Mouse (Mus musculus) liver, postnatal 0 days (tissue): ENCODE results near the gene Kcnq2. TPM values are rescaled to one million over a fixed set of nuclear protein-coding genes. Genes with fewer than 3 reads are reported as not detected.

ENCODE experiments used
- ATAC-seq: fragments of 200-750 bp; cut with Nextera tagmentation; 2 replicates; pipeline ENCODE4 v1.8.0; 2017; ENCODE audit warnings: mild to moderate bottlenecking, moderate library complexity
- DNase-seq: peaks from one replicate; pipeline ENCODE4 v3.0.0-alpha.2; 2016
- H3K27ac ChIP-seq: fragments of 300-500 bp; sonication (generic); 2 replicates; pipeline ENCODE4 v1.5.1; 2014; ENCODE audit warnings: antibody characterized with exemption, moderate library complexity, mild to moderate bottlenecking, low read depth
- H3K27me3 ChIP-seq: fragments of 300-500 bp; sonication (generic); 2 replicates; pipeline ENCODE4 v1.6.1; 2014; ENCODE audit warnings: low read length, control low read depth, mixed read lengths; ENCODE audit not compliant: insufficient read depth
- H3K36me3 ChIP-seq: fragments of 300-500 bp; sonication (generic); replicated peaks from 2 replicates; pipeline ENCODE4 v1.6.1; 2014; ENCODE audit warnings: mild to moderate bottlenecking, control low read depth, low read length, moderate library complexity, mixed read lengths; ENCODE audit not compliant: insufficient read depth
- H3K4me1 ChIP-seq: fragments of 300-500 bp; sonication (generic); 2 replicates; pipeline ENCODE4 v1.6.1; 2014; ENCODE audit warnings: antibody characterized with exemption, mild to moderate bottlenecking, control low read depth; ENCODE audit not compliant: insufficient read depth
- H3K4me2 ChIP-seq: fragments of 300-500 bp; sonication (generic); 2 replicates; pipeline ENCODE4 v1.6.1; 2014; ENCODE audit warnings: low read depth, mild to moderate bottlenecking, low read length, moderate library complexity, mixed read lengths
- H3K4me3 ChIP-seq: fragments of 300-500 bp; sonication (generic); 2 replicates; pipeline ENCODE4 v1.5.1; 2014; ENCODE audit warnings: low read depth, low read length
- H3K9ac ChIP-seq: fragments of 300-500 bp; sonication (generic); replicated peaks from 2 replicates; pipeline ENCODE4 v1.6.1; 2014; ENCODE audit warnings: mild to moderate bottlenecking, moderate library complexity
- H3K9me3 ChIP-seq: fragments of 300-500 bp; sonication (generic); 2 replicates; pipeline ENCODE4 v1.6.1; 2016; ENCODE audit warnings: mild to moderate bottlenecking, control low read depth, low read length, mixed read lengths
- CTCF ChIP-seq: sonication (generic); IDR thresholded peaks from 2 replicates; pipeline ENCODE4 v1.5.1; 2016; ENCODE audit warnings: antibody characterized with exemption, low read depth
- EP300 ChIP-seq: IDR thresholded peaks from 2 replicates; pipeline ENCODE4 v1.6.1; 2016; ENCODE audit warnings: antibody characterized with exemption, low read depth, mild to moderate bottlenecking
- WGBS: fragments of 180-500 bp; shearing (Covaris S2); extraction: QIAGEN DNeasy Blood & Tissue Kit; methylation state at CpG from one replicate; pipeline ENCODE4 v1.1.7; 2014; ENCODE audit not compliant: insufficient replicate concordance; 5-methylcytosine and 5-hydroxymethylcytosine counted together
- polyA plus RNA-seq: library from polyadenylated mRNA; unstranded; fragments of >200 nt; fragmentation: Nextera tagmentation; extraction: Ambion mirVana; gene quantifications from 2 replicates; pipeline ENCODE4 v1.2.1, GENCODE M21; 2015

Kcnq2 gene
- polyA plus RNA-seq, 1 experiment from 2014 or later, result not detected

GRCm38 (mm10) chr2:181048252-181048945 lies 86.7 kb downstream of the Kcnq2 start:
- WGBS, result 66% methylated on average over 7 of the region's 7 CpGs
- H3K27me3 ChIP-seq, result no peaks in the 10 kb centered on the region

GRCm38 (mm10) chr2:181044001-181044400 lies 91.1 kb downstream of the Kcnq2 start:
- ATAC-seq, result no peak
- H3K4me1 ChIP-seq, result peaks cover 11% of the 10 kb centered on the region
- H3K9ac ChIP-seq, result no peak overlapping the region
- 26% methylated on average over 3 of the region's 3 CpGs for WGBS
- TF ChIP-seq EP300 (no peak), CTCF (no peak)
- no peak overlapping the region for H3K27ac ChIP-seq
- no peaks in the 10 kb centered on the region for H3K36me3 ChIP-seq
- peaks cover 19% of the 10 kb centered on the region for H3K27me3 ChIP-seq
- DNase-seq, result no peak
- H3K4me3 ChIP-seq, result no peak overlapping the region
- no peak overlapping the region for H3K4me2 ChIP-seq
- no peaks in the 10 kb centered on the region for H3K9me3 ChIP-seq

More at GRCm38 (mm10) chr2:181048252-181048945, 86.7 kb downstream of the Kcnq2 start:
- TF ChIP-seq CTCF (no peak), EP300 (no peak)
- DNase-seq (no peak), ATAC-seq (no peak)
- no peaks in the 10 kb centered on the region for H3K9me3 ChIP-seq
- H3K4me1 ChIP-seq, result peaks cover 2% of the 10 kb centered on the region; the same call in 1 of the 2 replicates
- H3K9ac ChIP-seq, result no peak overlapping the region
- H3K4me3 ChIP-seq, result no peak overlapping the region
- no peaks in the 10 kb centered on the region for H3K36me3 ChIP-seq
- H3K27ac ChIP-seq, result no peak overlapping the region
- no peak overlapping the region for H3K4me2 ChIP-seq

GRCm38 (mm10) chr2:181043437-181043836 lies 91.7 kb downstream of the Kcnq2 start, which contains the start of gene Chrna4:
Chrna4 (minus strand) TSS chr2:181043546.
- Histone ChIP-seq H3K27ac (no peak within 1 kb of the TSS), H3K4me3 (no peak within 1 kb of the TSS), H3K9ac (no peak within 1 kb of the TSS), H3K4me2 (no peak within 1 kb of the TSS), H3K4me1 (peaks cover 11% of the 10 kb centered on the region), H3K27me3 (peaks cover 25% of the 10 kb centered on the region), H3K36me3 (no peaks in the 10 kb centered on the region), H3K9me3 (no peaks in the 10 kb centered on the region)
- WGBS, result 47% methylated on average over 3 of the region's 3 CpGs
- TF ChIP-seq CTCF, result no peak
- TF ChIP-seq EP300, result no peak
- DNase-seq (peak; percentile 40), ATAC-seq (peak; percentile 80)

GRCm38 (mm10) chr2:181042376-181042775 lies 92.7 kb downstream of the Kcnq2 start:
- peaks cover 36% of the 10 kb centered on the region for H3K27me3 ChIP-seq
- TF ChIP-seq EP300, result no peak
- TF ChIP-seq CTCF, result no peak
- peak; percentile 41; the same call in 1 of the 2 replicates for ATAC-seq

GRCm38 (mm10) chr2:181041941-181042340 lies 93.2 kb downstream of the Kcnq2 start:
- peak; percentile 65 for ATAC-seq

More at GRCm38 (mm10) chr2:181042376-181042775, 92.7 kb downstream of the Kcnq2 start:
- Histone ChIP-seq H3K4me1 (peaks cover 11% of the 10 kb centered on the region), H3K4me2 (no peak overlapping the region), H3K9ac (no peak overlapping the region), H3K4me3 (no peak overlapping the region), H3K27ac (no peak overlapping the region), H3K36me3 (no peaks in the 10 kb centered on the region), H3K9me3 (no peaks in the 10 kb centered on the region)
- no peak for DNase-seq

GRCm38 (mm10) chr2:181039356-181039680 lies 95.8 kb downstream of the Kcnq2 start:
- peak overlapping the region; percentile 41 for H3K4me3 ChIP-seq
- 1% methylated on average over 14 of the region's 16 CpGs for WGBS
- ATAC-seq, result no peak
- TF ChIP-seq CTCF, result no peak
- TF ChIP-seq EP300, result no peak
- no peak overlapping the region for H3K9ac ChIP-seq
- H3K4me1 ChIP-seq, result peaks cover 9% of the 10 kb centered on the region
- H3K36me3 ChIP-seq, result no peaks in the 10 kb centered on the region
- H3K27me3 ChIP-seq, result peaks cover 46% of the 10 kb centered on the region
- H3K4me2 ChIP-seq, result peak overlapping the region; percentile 70
- H3K9me3 ChIP-seq, result no peaks in the 10 kb centered on the region
- H3K27ac ChIP-seq, result no peak overlapping the region
- DNase-seq, result no peak

More at GRCm38 (mm10) chr2:181041941-181042340, 93.2 kb downstream of the Kcnq2 start:
- Histone ChIP-seq H3K9me3 (no peaks in the 10 kb centered on the region), H3K4me2 (no peak overlapping the region), H3K27ac (no peak overlapping the region), H3K27me3 (peaks cover 40% of the 10 kb centered on the region), H3K9ac (no peak overlapping the region), H3K4me1 (peaks cover 11% of the 10 kb centered on the region), H3K36me3 (no peaks in the 10 kb centered on the region), H3K4me3 (no peak overlapping the region)
- TF ChIP-seq CTCF (no peak), EP300 (no peak)
- DNase-seq, result peak; percentile 36
- WGBS, result 12% methylated on average over 7 of the region's 7 CpGs
